Mouse (Mus musculus) adrenal gland, adult (tissue): ENCODE data around the gene Kctd17.

Experiments used
- DNase-seq, 2 experiments: peaks; one replicate each; pipeline ENCODE4 v3.0.0; 2022 to 2023; ENCODE audit warnings: low spot score in 1 of 2; ENCODE audit not compliant: inconsistent age in 2 of 2

Gene Kctd17

GRCm38 (mm10) chr15:78480111-78480510 lies 51.7 kb downstream of the Kctd17 start:
- no peak for DNase-seq

GRCm38 (mm10) chr15:78480991-78481390 lies 52.6 kb downstream of the Kctd17 start:
- DNase-seq = no peak

- DNase-seq = no peak
These were observed 53.2 kb downstream of the Kctd17 start for GRCm38 (mm10) chr15:78481448-78482000.

GRCm38 (mm10) chr15:78482518-78482917 lies 54.2 kb downstream of the Kctd17 start:
- DNase-seq = peak; percentile 57 to 79

- peak; percentile 34 to 80 for DNase-seq
These were observed 54.9 kb downstream of the Kctd17 start for GRCm38 (mm10) chr15:78483311-78483710.

- DNase-seq = no peak
These were observed 58.2 kb downstream of the Kctd17 start for GRCm38 (mm10) chr15:78486564-78486963.

- no peak for DNase-seq
These were observed 58.7 kb downstream of the Kctd17 start for GRCm38 (mm10) chr15:78487066-78487465.
